Mouse (Mus musculus): ENCODE measurements around the gene Plekha7. TPM values are rescaled to one million over a fixed set of nuclear protein-coding genes. Genes with fewer than 3 reads are reported as not detected.

Gene Plekha7
- total and polyA plus RNA-seq, 2 experiments, result 2.3 to 2.9 TPM

GRCm38 (mm10) chr7:116308632-116308991 lies 436 bp upstream of the Plekha7 start:
- no peak for TF ChIP-seq CTCF (IDR thresholded peaks at IDR 0.05; ENCODE audit: low read depth, low read length)
- TF ChIP-seq POLR2A (IDR thresholded peaks at IDR 0.05; ENCODE audit: extremely low read depth, insufficient read depth, low read length), result no peak

GRCm38 (mm10) chr7:116307099-116307870 lies 891 bp downstream of the Plekha7 start:
- under 1% methylated on average over 63 of the region's 63 CpGs for WGBS
- peak overlapping the region; percentile 67 for H3K27ac ChIP-seq (replicated peaks; ENCODE audit: insufficient read depth, low read depth, low read length)
- H3K27me3 ChIP-seq (ENCODE audit: control insufficient read depth, insufficient read depth, low read length), result no peaks in the 10 kb centered on the region
- no peaks in the 10 kb centered on the region for H3K36me3 ChIP-seq (ENCODE audit: control insufficient read depth, insufficient read depth, low read length)
- peak overlapping the region; percentile 70 for H3K4me3 ChIP-seq (ENCODE audit: insufficient read depth, low read depth, low read length)
- DNase-seq (ENCODE audit: extremely low read depth, low read depth, low spot score), result peak; percentile 95
- peak overlapping the region; percentile 79 for H3K9ac ChIP-seq (ENCODE audit: low read depth, low read length)
- H3K79me2 ChIP-seq (ENCODE audit: control insufficient read depth, insufficient read depth, low read length), result peaks cover 9% of the 10 kb centered on the region; the same call in 1 of the 2 replicates
- no peak for TF ChIP-seq POLR2A (IDR thresholded peaks at IDR 0.05; ENCODE audit: extremely low read depth, insufficient read depth, low read length)
- no peak for TF ChIP-seq CTCF (IDR thresholded peaks at IDR 0.05; ENCODE audit: low read depth, low read length)
- H3K4me1 ChIP-seq (ENCODE audit: control insufficient read depth, insufficient read depth, low read length), result peaks cover 2% of the 10 kb centered on the region; the same call in 1 of the 2 replicates

More at GRCm38 (mm10) chr7:116308632-116308991, 436 bp upstream of the Plekha7 start:
- WGBS, result 5% methylated on average over 16 of the region's 16 CpGs
- Histone ChIP-seq H3K4me3 (ENCODE audit: insufficient read depth, low read depth, low read length) (peak overlapping the region; percentile 70), H3K4me1 (ENCODE audit: control insufficient read depth, insufficient read depth, low read length) (peaks cover 2% of the 10 kb centered on the region; the same call in 1 of the 2 replicates), H3K27me3 (ENCODE audit: control insufficient read depth, insufficient read depth, low read length) (no peaks in the 10 kb centered on the region), H3K79me2 (ENCODE audit: control insufficient read depth, insufficient read depth, low read length) (peaks cover 7% of the 10 kb centered on the region; the same call in 1 of the 2 replicates), H3K27ac (replicated peaks; ENCODE audit: insufficient read depth, low read depth, low read length) (peak overlapping the region; percentile 81), H3K36me3 (ENCODE audit: control insufficient read depth, insufficient read depth, low read length) (no peaks in the 10 kb centered on the region), H3K9ac (ENCODE audit: low read depth, low read length) (peak overlapping the region; percentile 41)
- DNase-seq (ENCODE audit: extremely low read depth, low read depth, low spot score), result no peak

DNA sequence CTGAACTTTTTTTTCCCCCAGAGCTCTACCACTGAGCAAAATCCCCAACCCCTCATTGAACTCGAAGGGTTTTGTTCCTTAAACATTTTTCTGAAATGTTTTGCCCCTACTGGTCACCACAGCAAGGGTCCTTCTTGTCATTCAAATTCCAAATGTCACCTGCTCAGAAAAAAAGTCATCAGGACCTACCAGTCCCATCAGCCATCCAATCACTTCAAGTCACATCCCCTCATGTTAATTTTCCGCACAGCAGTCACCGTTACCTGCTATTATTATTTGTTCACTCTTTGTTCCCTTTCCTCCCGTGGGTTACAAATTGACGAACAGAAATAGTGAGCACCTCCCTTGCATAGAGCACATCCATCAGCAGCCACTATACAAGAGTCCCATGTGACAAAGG lies 1.6 kb downstream of the Plekha7 start:
- DNase-seq (ENCODE audit: extremely low read depth, low read depth, low spot score), result no peak
- Histone ChIP-seq H3K79me2 (ENCODE audit: control insufficient read depth, insufficient read depth, low read length) (peaks cover 9% of the 10 kb centered on the region; the same call in 1 of the 2 replicates), H3K4me1 (ENCODE audit: control insufficient read depth, insufficient read depth, low read length) (peaks cover 6% of the 10 kb centered on the region; the same call in 1 of the 2 replicates), H3K36me3 (ENCODE audit: control insufficient read depth, insufficient read depth, low read length) (no peaks in the 10 kb centered on the region), H3K9ac (ENCODE audit: low read depth, low read length) (no peak overlapping the region), H3K4me3 (ENCODE audit: insufficient read depth, low read depth, low read length) (no peak overlapping the region), H3K27me3 (ENCODE audit: control insufficient read depth, insufficient read depth, low read length) (no peaks in the 10 kb centered on the region), H3K27ac (replicated peaks; ENCODE audit: insufficient read depth, low read depth, low read length) (no peak overlapping the region)
- 6% methylated on average over 5 of the region's 5 CpGs for WGBS
- TF ChIP-seq POLR2A (IDR thresholded peaks at IDR 0.05; ENCODE audit: extremely low read depth, insufficient read depth, low read length) (no peak), CTCF (IDR thresholded peaks at IDR 0.05; ENCODE audit: low read depth, low read length) (no peak)

GRCm38 (mm10) chr7:116301661-116302311 lies 6.4 kb downstream of the Plekha7 start:
- no peak for DNase-seq (ENCODE audit: extremely low read depth, low read depth, low spot score)
- Histone ChIP-seq H3K79me2 (ENCODE audit: control insufficient read depth, insufficient read depth, low read length) (peaks cover 12% of the 10 kb centered on the region; the same call in 1 of the 2 replicates), H3K27ac (replicated peaks; ENCODE audit: insufficient read depth, low read depth, low read length) (no peak overlapping the region), H3K27me3 (ENCODE audit: control insufficient read depth, insufficient read depth, low read length) (no peaks in the 10 kb centered on the region), H3K4me1 (ENCODE audit: control insufficient read depth, insufficient read depth, low read length) (peaks cover 8% of the 10 kb centered on the region), H3K36me3 (ENCODE audit: control insufficient read depth, insufficient read depth, low read length) (no peaks in the 10 kb centered on the region), H3K4me3 (ENCODE audit: insufficient read depth, low read depth, low read length) (no peak overlapping the region), H3K9ac (ENCODE audit: low read depth, low read length) (no peak overlapping the region)
- TF ChIP-seq CTCF (IDR thresholded peaks at IDR 0.05; ENCODE audit: low read depth, low read length) (no peak), POLR2A (IDR thresholded peaks at IDR 0.05; ENCODE audit: extremely low read depth, insufficient read depth, low read length) (no peak)
- 73% methylated on average over 5 of the region's 5 CpGs for WGBS

DNA sequence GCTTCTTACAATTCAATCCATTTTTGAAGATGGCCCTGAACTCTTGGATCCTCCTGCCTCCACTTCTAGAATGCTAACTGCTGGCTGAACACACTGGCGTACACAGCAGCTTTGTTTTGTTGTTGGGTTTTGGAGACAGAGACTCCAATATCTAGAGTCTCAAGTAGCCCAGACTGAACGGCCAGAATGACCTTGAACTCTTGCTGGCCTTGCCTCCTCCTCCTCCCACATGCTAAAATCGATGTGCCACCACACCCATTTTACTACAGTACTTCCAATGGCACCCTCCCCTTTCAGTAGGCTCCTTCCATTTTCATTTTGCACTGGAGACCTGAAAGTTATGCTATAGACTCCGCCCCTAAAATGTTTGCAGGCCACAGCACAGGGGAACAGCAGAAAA lies 7.0 kb downstream of the Plekha7 start:
- no peak overlapping the region for H3K9ac ChIP-seq (ENCODE audit: low read depth, low read length)
- H3K27ac ChIP-seq (replicated peaks; ENCODE audit: insufficient read depth, low read depth, low read length), result no peak overlapping the region
- DNase-seq (ENCODE audit: extremely low read depth, low read depth, low spot score), result peak; percentile 44
- peaks cover 8% of the 10 kb centered on the region for H3K4me1 ChIP-seq (ENCODE audit: control insufficient read depth, insufficient read depth, low read length)
- no peak for TF ChIP-seq CTCF (IDR thresholded peaks at IDR 0.05; ENCODE audit: low read depth, low read length)
- no peak for TF ChIP-seq POLR2A (IDR thresholded peaks at IDR 0.05; ENCODE audit: extremely low read depth, insufficient read depth, low read length)
- H3K79me2 ChIP-seq (ENCODE audit: control insufficient read depth, insufficient read depth, low read length), result peaks cover 12% of the 10 kb centered on the region; the same call in 1 of the 2 replicates
- H3K27me3 ChIP-seq (ENCODE audit: control insufficient read depth, insufficient read depth, low read length), result no peaks in the 10 kb centered on the region
- H3K36me3 ChIP-seq (ENCODE audit: control insufficient read depth, insufficient read depth, low read length), result no peaks in the 10 kb centered on the region
- WGBS, result 51% methylated on average over 4 of the region's 4 CpGs
- no peak overlapping the region for H3K4me3 ChIP-seq (ENCODE audit: insufficient read depth, low read depth, low read length)
